8 mouse cellular contexts compared by ENCODE assay signal in genomic region chr17:3082125-3082755, GRCm38 (mm10). TPM values are rescaled to one million over a fixed set of nuclear protein-coding genes. Genes with fewer than 3 reads are reported as not detected.
DNase-seq lines count a peak whose midpoint lies in the region; ATAC-seq lines count a peak whose summit lies in the region.
"Not testable (repeated sequence)": the region's sequence is repeated elsewhere in the genome, so short reads cannot be mapped to it uniquely, and the experiment has no call there.

No protein-coding gene starts in this region.

- peak overlapping the region; percentile 53 for H3K4me3 ChIP-seq in forebrain, embryonic 16.5 days (replicated peaks; ENCODE audit: low read length)
- H3K4me3 ChIP-seq in liver, embryonic 13.5 days (replicated peaks) = peak overlapping the region; percentile 53
- not testable (repeated sequence) for H3K4me3 ChIP-seq in stomach, embryonic 16.5 days (replicated peaks; ENCODE audit: low read length)

- peak; percentile 13 for ATAC-seq in forebrain, embryonic 16.5 days
- peak; percentile 35 for ATAC-seq in liver, embryonic 13.5 days (ENCODE audit: low read depth)
- ATAC-seq in stomach, embryonic 16.5 days (ENCODE audit: insufficient read depth, low FRiP score) = peak; percentile 49

- H3K27ac ChIP-seq in forebrain, embryonic 16.5 days (ENCODE audit: low read length); liver, embryonic 13.5 days; stomach, embryonic 16.5 days (ENCODE audit: low read length): not testable (repeated sequence)

- not testable (repeated sequence) for H3K9ac ChIP-seq in forebrain, embryonic 16.5 days (replicated peaks; ENCODE audit: low read depth, low read length); liver, embryonic 13.5 days; stomach, embryonic 16.5 days (ENCODE audit: low read length)

- H3K9me3 ChIP-seq in forebrain, embryonic 16.5 days (ENCODE audit: control insufficient read depth, low read length); liver, embryonic 13.5 days (replicated peaks); stomach, embryonic 16.5 days (replicated peaks; ENCODE audit: control insufficient read depth, low read length): not testable (repeated sequence)

- WGBS in forebrain, embryonic 16.5 days = 82% methylated on average over 6 of the region's 9 CpGs
- 71% methylated on average over 7 of the region's 9 CpGs for WGBS in liver, embryonic 13.5 days (ENCODE audit: insufficient replicate concordance)
- WGBS in stomach, embryonic 16.5 days = 69% methylated on average over 6 of the region's 9 CpGs

- not testable (repeated sequence) for H3K4me1 ChIP-seq in forebrain, embryonic 16.5 days (replicated peaks; ENCODE audit: control insufficient read depth, insufficient read depth, low read length); stomach, embryonic 16.5 days (ENCODE audit: control insufficient read depth, insufficient read depth, low read length)
- peaks cover 13% of the 10 kb centered on the region for H3K4me1 ChIP-seq in liver, embryonic 13.5 days (replicated peaks)

- peak; percentile 43 to 48 for DNase-seq in CD8-positive naive resting alpha-beta T cell, adult 2 months (ENCODE audit: low read depth in 2 of 2, low spot score in 2 of 2)
- DNase-seq in cerebellum, adult 18-20 months = peak; percentile 45 to 63
- peak; percentile 21 to 23 for DNase-seq in heart, postnatal 14 days
- peak; percentile 23 for DNase-seq in kidney, postnatal 14 days
- peak; percentile 54 for DNase-seq in liver, embryonic 13.5 days
- DNase-seq in naive thymus-derived CD4-positive, alpha-beta T cell, adult 2 months (ENCODE audit: low read depth) = peak; percentile 57

- intact Hi-C loops in heart, postnatal 14 days (cut with DNase I) = not testable (repeated sequence)

- not testable (repeated sequence) for H3K27me3 ChIP-seq in forebrain, embryonic 16.5 days (replicated peaks; ENCODE audit: control insufficient read depth, insufficient read depth, low read length); liver, embryonic 13.5 days; stomach, embryonic 16.5 days (ENCODE audit: control insufficient read depth, insufficient read depth, low read length)

- peak overlapping the region; percentile 31 for H3K4me2 ChIP-seq in forebrain, embryonic 16.5 days (ENCODE audit: low read length)
- peak overlapping the region; percentile 69 for H3K4me2 ChIP-seq in liver, embryonic 13.5 days
- H3K4me2 ChIP-seq in stomach, embryonic 16.5 days (ENCODE audit: low read depth, low read length) = not testable (repeated sequence)

- not testable (repeated sequence) for H3K36me3 ChIP-seq in forebrain, embryonic 16.5 days (ENCODE audit: control insufficient read depth, insufficient read depth); liver, embryonic 13.5 days; stomach, embryonic 16.5 days (ENCODE audit: control insufficient read depth, insufficient read depth, low read length)

RNA-seq across cellular contexts. Expression of gene Scaf8, which starts 32.5 kb away (rescaled TPM):
- 17.0 and 19.2 TPM in 2 replicates for polyA plus RNA-seq in forebrain, embryonic 16.5 days (2015; fragmentation: Nextera tagmentation; extraction: Ambion mirVana)
- total RNA-seq in heart, postnatal 14 days (2021) = 10 to 100 TPM; 36.5 to 36.6 TPM
- polyA plus RNA-seq in liver, embryonic 13.5 days (2015; fragmentation: Nextera tagmentation; extraction: Ambion mirVana) = 7.7 and 9.7 TPM in 2 replicates
- 15.7 and 16.4 TPM in 2 replicates for polyA plus RNA-seq in stomach, embryonic 16.5 days (2015; fragmentation: Nextera tagmentation; extraction: Ambion mirVana)
